Mouse (Mus musculus) lung, postnatal 0 days (tissue): ENCODE data around the gene Bfsp2. TPM values are rescaled to one million over a fixed set of nuclear protein-coding genes. Genes with fewer than 3 reads are reported as not detected.
A peak's percentile ranks its signal among the peaks of the same experiment; 100 is the strongest.

Experiments used
- ATAC-seq: fragments of 200-750 bp; cut with Nextera tagmentation; 2 replicates; pipeline ENCODE4 v1.8.0; 2017; ENCODE audit warnings: moderate library complexity
- DNase-seq: peaks from one replicate; pipeline ENCODE4 v3.0.0-alpha.2; 2016; ENCODE audit warnings: low spot score
- H3K27ac ChIP-seq: fragments of 300-500 bp; sonication (generic); 2 replicates; pipeline ENCODE4 v1.5.1; 2014; ENCODE audit warnings: antibody characterized with exemption, mild to moderate bottlenecking, low read length, mixed read lengths
- H3K27me3 ChIP-seq: fragments of 300-500 bp; sonication (generic); replicated peaks from 2 replicates; pipeline ENCODE4 v1.6.1; 2014; ENCODE audit warnings: low read length, mixed read lengths; ENCODE audit not compliant: insufficient read depth
- H3K36me3 ChIP-seq: fragments of 300-500 bp; sonication (generic); 2 replicates; pipeline ENCODE4 v1.6.1; 2014; ENCODE audit warnings: low read length, mixed read lengths; ENCODE audit not compliant: insufficient read depth
- H3K4me1 ChIP-seq: fragments of 300-500 bp; sonication (generic); 2 replicates; pipeline ENCODE4 v1.6.1; 2014; ENCODE audit warnings: antibody characterized with exemption, low read depth, low read length, mixed read lengths; ENCODE audit not compliant: insufficient read depth
- H3K4me2 ChIP-seq: fragments of 300-500 bp; sonication (generic); replicated peaks from 2 replicates; pipeline ENCODE4 v1.6.1; 2014; ENCODE audit warnings: low read depth, mild to moderate bottlenecking, low read length, moderate library complexity, mixed read lengths
- H3K4me3 ChIP-seq: fragments of 300-500 bp; sonication (generic); 2 replicates; pipeline ENCODE4 v1.5.1; 2014; ENCODE audit warnings: low read depth, low read length
- H3K9ac ChIP-seq: fragments of 300-500 bp; sonication (generic); replicated peaks from 2 replicates; pipeline ENCODE4 v1.6.1; 2014; ENCODE audit warnings: low read depth, mild to moderate bottlenecking
- H3K9me3 ChIP-seq: fragments of 300-500 bp; sonication (generic); 2 replicates; pipeline ENCODE4 v1.6.1; 2016; ENCODE audit warnings: low read length, mixed read lengths
- CTCF ChIP-seq: IDR thresholded peaks from 2 replicates; pipeline ENCODE4 v1.5.1; 2016; ENCODE audit warnings: antibody characterized with exemption, mild to moderate bottlenecking
- EP300 ChIP-seq: IDR thresholded peaks from 2 replicates; pipeline ENCODE4 v1.6.1; 2016; ENCODE audit warnings: antibody characterized with exemption, mild to moderate bottlenecking, control low read depth
- WGBS: fragments of 180-500 bp; shearing (Covaris S2); extraction: QIAGEN DNeasy Blood & Tissue Kit; methylation state at CpG from one replicate; pipeline ENCODE4 v1.1.7; 2014; 5-methylcytosine and 5-hydroxymethylcytosine counted together
- polyA plus RNA-seq: library from polyadenylated mRNA; unstranded; fragments of >200 nt; fragmentation: Nextera tagmentation; extraction: Ambion mirVana; gene quantifications from 2 replicates; pipeline ENCODE4 v1.2.1, GENCODE M21; 2015

The Bfsp2 gene
- 0.30 and 0.68 TPM in 2 replicates for polyA plus RNA-seq

DNA sequence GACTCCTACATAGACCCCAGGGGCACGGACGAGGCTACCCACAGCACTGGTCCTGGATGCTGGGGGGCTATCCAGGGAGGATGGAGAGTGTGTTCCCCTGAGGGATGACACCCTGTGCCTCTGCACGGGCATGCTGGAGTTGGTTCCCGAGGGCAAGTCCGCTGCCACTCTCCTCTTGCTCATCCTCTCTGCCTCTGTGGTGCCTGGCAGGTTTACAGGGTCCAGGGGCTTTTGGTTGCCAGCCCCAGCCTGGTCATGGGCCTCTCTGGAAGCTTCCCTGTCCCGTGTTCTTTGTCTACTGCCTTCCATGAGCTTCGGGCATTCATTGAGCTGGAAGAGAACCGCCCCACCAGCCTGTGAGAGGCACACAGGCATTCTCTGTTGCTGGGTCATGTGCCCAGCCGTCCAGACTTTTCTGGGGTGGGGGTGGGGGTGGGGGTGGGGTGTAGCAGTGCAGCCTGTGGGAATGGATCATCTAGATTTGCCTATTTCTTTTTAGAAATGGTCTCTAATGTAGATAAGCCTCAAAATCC lies at the start of gene Bfsp2:
Gene Bfsp2, minus strand, starts transcription at position 377 of the 533 bp plus-strand sequence.
- Histone ChIP-seq H3K9ac (no peak within 1 kb of the TSS), H3K9me3 (no peaks in the 10 kb centered on the region), H3K4me3 (no peak within 1 kb of the TSS), H3K36me3 (no peaks in the 10 kb centered on the region), H3K4me1 (no peaks in the 10 kb centered on the region), H3K4me2 (no peak within 1 kb of the TSS), H3K27me3 (no peaks in the 10 kb centered on the region), H3K27ac (no peak within 1 kb of the TSS)
- ATAC-seq (no peak), DNase-seq (no peak)
- 79% methylated on average over 9 of the region's 9 CpGs for WGBS
- TF ChIP-seq CTCF = no peak
- TF ChIP-seq EP300 = no peak

DNA sequence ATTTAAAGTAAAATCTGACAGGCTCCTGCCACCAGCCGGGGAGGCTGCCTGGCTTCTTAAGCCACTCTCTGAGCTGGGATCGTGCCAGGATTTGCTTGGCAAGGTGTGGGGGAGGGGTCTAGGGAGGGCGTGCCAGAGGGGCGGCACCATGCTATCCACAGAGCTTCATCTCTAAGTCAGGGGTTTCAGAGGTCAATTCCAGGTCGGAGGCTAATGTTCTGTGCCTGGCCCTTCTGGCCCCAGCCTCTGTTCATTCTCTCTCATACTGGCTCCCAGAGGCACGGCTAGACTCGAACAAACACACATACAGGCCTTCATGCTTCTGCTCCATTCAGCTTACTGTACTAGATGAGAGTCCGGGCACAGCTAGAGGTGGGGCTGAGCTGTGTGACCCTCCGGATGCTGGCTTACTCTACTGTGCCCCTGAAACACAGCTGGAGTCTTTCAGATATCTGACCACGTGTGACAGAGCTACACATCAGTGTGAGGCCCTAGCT lies 44.9 kb upstream of the Bfsp2 start:
- ATAC-seq (no peak), DNase-seq (no peak)
- Histone ChIP-seq H3K36me3 (no peaks in the 10 kb centered on the region), H3K4me2 (no peak overlapping the region), H3K27me3 (no peaks in the 10 kb centered on the region), H3K9ac (no peak overlapping the region), H3K27ac (no peak overlapping the region), H3K4me3 (no peak overlapping the region), H3K4me1 (no peaks in the 10 kb centered on the region), H3K9me3 (no peaks in the 10 kb centered on the region)
- TF ChIP-seq EP300 = no peak
- TF ChIP-seq CTCF = no peak
- WGBS = 20% methylated on average over 10 of the region's 10 CpGs

DNA sequence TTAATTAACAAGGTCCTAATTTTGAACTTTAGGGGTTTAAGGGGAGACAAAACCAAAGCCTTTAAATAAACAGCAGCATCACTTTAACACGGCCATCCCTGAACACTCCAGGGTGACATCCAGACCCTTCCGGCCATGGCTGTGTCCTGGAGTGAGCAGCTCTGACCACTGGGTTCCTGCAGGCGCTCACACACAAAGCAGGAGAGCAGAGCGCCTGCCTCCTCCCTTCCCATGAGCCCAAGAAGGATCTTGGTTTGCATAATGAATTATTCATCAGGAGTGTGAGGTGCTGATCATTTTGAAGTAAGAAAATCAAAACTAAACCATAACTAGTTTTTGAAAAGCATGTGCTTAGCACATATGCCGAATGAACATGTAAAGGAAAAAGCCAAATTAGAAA lies 44.4 kb upstream of the Bfsp2 start:
- ATAC-seq = no peak
- Histone ChIP-seq H3K36me3 (no peaks in the 10 kb centered on the region), H3K4me3 (no peak overlapping the region), H3K27me3 (no peaks in the 10 kb centered on the region), H3K9ac (no peak overlapping the region), H3K27ac (no peak overlapping the region), H3K4me1 (no peaks in the 10 kb centered on the region), H3K4me2 (no peak overlapping the region), H3K9me3 (no peaks in the 10 kb centered on the region)
- TF ChIP-seq CTCF = no peak
- no peak for TF ChIP-seq EP300
- WGBS = 35% methylated on average over 5 of the region's 5 CpGs
- no peak for DNase-seq

DNA sequence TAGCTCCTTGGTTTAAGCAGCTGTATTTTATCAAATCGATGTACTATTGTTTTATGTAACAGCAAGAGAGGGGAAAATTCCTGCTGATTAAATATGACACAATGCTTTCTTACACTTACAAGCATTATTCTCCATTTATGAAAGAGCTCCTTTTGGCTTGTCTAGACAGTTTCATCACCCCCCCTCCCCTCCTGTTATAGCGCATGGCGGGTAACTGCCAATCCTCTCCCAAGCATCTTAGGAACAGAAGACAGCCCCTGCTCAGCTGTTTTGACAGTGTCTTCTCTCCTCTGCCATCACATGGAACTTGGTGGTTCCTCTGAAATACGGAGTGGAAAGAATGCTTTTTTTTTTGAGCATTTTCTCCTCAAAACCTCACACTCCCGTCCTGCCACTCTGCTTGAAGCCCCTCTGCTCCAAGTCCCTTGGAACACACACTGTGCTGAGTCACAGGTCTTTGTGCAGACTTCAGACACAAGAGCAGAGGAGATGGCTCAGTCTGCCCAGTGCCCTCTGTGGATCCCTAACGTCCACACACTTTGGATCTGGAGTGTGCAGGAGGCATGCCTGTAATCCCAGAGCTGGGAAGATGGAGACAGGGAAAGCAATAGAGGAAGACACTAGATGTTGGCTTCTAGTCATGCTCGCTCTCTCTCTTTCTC lies 43.7 kb upstream of the Bfsp2 start:
- Histone ChIP-seq H3K9me3 (no peaks in the 10 kb centered on the region), H3K4me2 (no peak overlapping the region), H3K36me3 (no peaks in the 10 kb centered on the region), H3K9ac (no peak overlapping the region), H3K4me3 (no peak overlapping the region), H3K4me1 (no peaks in the 10 kb centered on the region), H3K27me3 (no peaks in the 10 kb centered on the region), H3K27ac (no peak overlapping the region)
- WGBS = 54% methylated on average over 7 of the region's 7 CpGs
- DNase-seq = peak; percentile 48
- no peak for TF ChIP-seq EP300
- TF ChIP-seq CTCF = no peak
- no peak for ATAC-seq

DNA sequence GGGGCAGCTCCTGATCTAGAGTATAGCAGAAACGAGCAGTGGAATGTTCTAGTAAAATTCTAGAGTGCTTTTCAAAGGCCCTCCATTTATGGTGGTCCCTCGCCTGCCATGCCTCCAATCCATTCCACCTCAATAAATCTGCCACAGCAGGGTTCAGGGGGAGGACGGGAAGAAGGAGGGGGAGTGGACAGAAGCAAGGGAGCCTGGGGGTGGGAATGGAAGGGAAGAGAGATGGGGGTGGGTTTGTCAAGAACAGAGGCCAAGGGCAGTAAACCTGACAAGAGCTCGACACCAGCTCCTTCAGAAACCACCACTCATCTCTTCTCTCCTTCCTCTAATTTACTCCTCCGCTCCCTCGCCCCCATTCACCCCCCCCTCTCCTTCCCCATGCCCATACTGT lies 42.8 kb upstream of the Bfsp2 start:
- ATAC-seq (no peak), DNase-seq (no peak)
- Histone ChIP-seq H3K4me1 (no peaks in the 10 kb centered on the region), H3K9ac (no peak overlapping the region), H3K4me2 (no peak overlapping the region), H3K27me3 (no peaks in the 10 kb centered on the region), H3K36me3 (no peaks in the 10 kb centered on the region), H3K4me3 (no peak overlapping the region), H3K27ac (no peak overlapping the region), H3K9me3 (no peaks in the 10 kb centered on the region)
- TF ChIP-seq EP300 (no peak), CTCF (no peak)
- 51% methylated on average over 6 of the region's 6 CpGs for WGBS

DNA sequence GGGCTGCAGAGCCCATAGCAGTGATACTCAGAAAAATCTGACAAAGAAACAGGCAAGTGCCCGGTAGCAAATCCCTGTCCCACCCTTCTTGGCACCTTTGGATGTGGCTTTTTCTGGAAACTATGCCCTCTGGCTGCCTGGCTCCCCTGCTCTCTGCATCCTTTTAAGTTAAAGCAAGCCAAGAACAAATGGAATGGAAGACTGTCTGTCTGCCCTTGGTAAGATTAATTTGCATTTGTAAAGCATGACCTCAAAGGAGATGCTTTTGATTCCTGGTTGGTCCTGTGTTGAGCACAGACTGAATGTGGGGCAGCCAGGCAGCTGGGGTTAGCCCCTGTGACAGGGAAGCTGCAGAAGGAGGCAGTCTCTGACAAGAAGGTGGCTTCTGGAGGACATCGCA lies 33.7 kb upstream of the Bfsp2 start:
- Histone ChIP-seq H3K27ac (no peak overlapping the region), H3K9ac (no peak overlapping the region), H3K4me1 (no peaks in the 10 kb centered on the region), H3K4me2 (no peak overlapping the region), H3K36me3 (no peaks in the 10 kb centered on the region), H3K9me3 (no peaks in the 10 kb centered on the region), H3K27me3 (no peaks in the 10 kb centered on the region), H3K4me3 (no peak overlapping the region)
- ATAC-seq (no peak), DNase-seq (no peak)
- TF ChIP-seq CTCF (no peak), EP300 (no peak)
- 62% methylated on average over 2 of the region's 2 CpGs for WGBS
